Mouse (Mus musculus) heart, postnatal 0 days (tissue): Measurements from ENCODE around the gene Pcdh9.

Experiments used
- CTCF ChIP-seq: IDR thresholded peaks from 2 replicates; pipeline ENCODE4 v1.5.1; 2016; ENCODE audit warnings: antibody characterized with exemption, control low read depth, low read depth
- EP300 ChIP-seq: IDR thresholded peaks from 2 replicates; pipeline ENCODE4 v1.6.1; 2016; ENCODE audit warnings: antibody characterized with exemption, low read depth

DNA sequence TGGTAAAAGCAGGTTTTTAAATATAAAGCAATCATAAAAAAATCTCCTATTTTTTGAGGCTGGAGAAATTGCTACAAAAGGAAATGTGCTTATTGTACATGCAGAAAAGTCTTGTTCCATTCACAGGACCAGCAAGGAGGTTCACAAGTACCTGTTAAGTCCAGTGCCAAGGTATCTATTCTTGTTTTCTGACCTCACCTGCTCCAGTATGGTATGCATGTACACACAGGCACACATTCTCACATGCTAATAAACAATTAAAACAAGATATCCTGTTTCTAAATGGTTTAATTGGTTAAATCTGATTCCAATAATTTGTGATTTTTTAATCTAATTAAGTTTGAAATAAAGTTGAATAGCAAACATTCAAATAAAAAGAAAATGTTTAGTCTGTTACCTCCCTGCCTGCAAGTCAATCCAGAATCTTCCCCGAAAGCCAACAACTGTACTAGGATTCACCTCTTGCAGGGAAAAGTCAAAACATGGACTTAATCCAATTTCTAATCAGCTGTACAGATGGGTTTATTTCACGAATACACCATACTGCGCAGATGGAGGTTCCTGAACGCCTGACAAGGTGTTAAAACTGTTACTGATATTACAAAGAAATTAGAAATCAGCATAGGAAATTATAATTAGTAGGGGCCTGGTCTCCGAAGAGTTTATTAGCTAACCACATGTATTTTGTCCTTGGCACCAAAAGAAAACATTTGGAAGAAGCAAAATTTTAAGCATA lies 439.4 kb downstream of the Pcdh9 start:
- TF ChIP-seq CTCF (no peak), EP300 (no peak)
